Mouse (Mus musculus) cortical plate, adult 2 months (tissue): ENCODE measurements around the gene Macrod2. TPM values are rescaled to one million over a fixed set of nuclear protein-coding genes. Genes with fewer than 3 reads are reported as not detected.

Experiments used
- H3K27ac ChIP-seq: fragments of 200-500 bp; 2 replicates; pipeline ENCODE4 v1.5.1; 2012; ENCODE audit warnings: low read length, control low read depth, inconsistent platforms; ENCODE audit not compliant: insufficient read depth
- H3K4me1 ChIP-seq: fragments of 200-500 bp; 2 replicates; pipeline ENCODE4 v1.6.1; 2011; ENCODE audit warnings: low read length; ENCODE audit not compliant: control insufficient read depth, insufficient read depth
- H3K4me3 ChIP-seq: fragments of 200-500 bp; 2 replicates; pipeline ENCODE4 v1.5.1; 2011; ENCODE audit warnings: mild to moderate bottlenecking, low read length, control low read depth; ENCODE audit not compliant: insufficient read depth
- CTCF ChIP-seq: fragments of 200-500 bp; IDR thresholded peaks from 2 replicates; pipeline ENCODE4 v1.5.1; 2011; ENCODE audit warnings: mild to moderate bottlenecking, control low read depth, low read length; ENCODE audit not compliant: insufficient read depth; ENCODE audit errors: extremely low read depth
- POLR2A ChIP-seq: fragments of 200-500 bp; IDR thresholded peaks from 2 replicates; pipeline ENCODE4 v1.6.1; 2011; ENCODE audit warnings: mild to moderate bottlenecking, low read length, control low read depth; ENCODE audit not compliant: insufficient read depth; ENCODE audit errors: extremely low read depth
- polyA plus RNA-seq: library from polyadenylated mRNA; depleted of rRNA; stranded (reverse); fragments of >200 nt; gene quantifications from 2 replicates; pipeline ENCODE4 v1.2.3, GENCODE M21; 2012; rRNA removed

Macrod2 gene
- polyA plus RNA-seq, 1 experiment: 20.3 TPM

GRCm38 (mm10) chr2:142399490-142399889 lies 2004.4 kb downstream of the Macrod2 start:
- Histone ChIP-seq H3K4me3 (no peak overlapping the region), H3K4me1 (peaks cover 3% of the 10 kb centered on the region), H3K27ac (no peak overlapping the region)
- TF ChIP-seq CTCF (no peak), POLR2A (no peak)

DNA sequence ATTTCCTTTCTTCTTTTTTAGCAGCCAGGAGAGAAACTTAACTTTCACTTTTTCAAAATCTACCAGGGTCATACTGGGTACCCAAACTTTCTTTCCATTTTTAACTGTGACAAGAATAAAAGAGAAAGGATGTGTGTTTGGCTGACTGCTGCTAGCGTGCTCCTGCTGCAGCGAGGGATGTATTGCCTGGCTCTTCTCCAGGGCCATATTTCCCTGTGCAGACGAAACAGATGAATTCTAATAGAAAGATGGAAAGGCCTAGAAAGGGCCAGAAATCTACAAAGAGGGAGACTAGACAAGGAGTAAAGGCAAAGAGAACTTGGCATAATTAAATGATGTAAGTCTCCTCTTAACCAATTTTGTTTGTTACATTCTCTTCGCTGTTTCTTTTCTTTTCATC lies 2005.7 kb downstream of the Macrod2 start:
- peaks cover 3% of the 10 kb centered on the region for H3K4me1 ChIP-seq
- TF ChIP-seq POLR2A (no peak), CTCF (no peak)
- H3K27ac ChIP-seq: no peak overlapping the region
- no peak overlapping the region for H3K4me3 ChIP-seq

GRCm38 (mm10) chr2:142401359-142401758 lies 2006.2 kb downstream of the Macrod2 start:
- Histone ChIP-seq H3K27ac (peak overlapping the region; percentile 32; the same call in 1 of the 2 replicates), H3K4me3 (no peak overlapping the region), H3K4me1 (peaks cover 3% of the 10 kb centered on the region)
- no peak for TF ChIP-seq CTCF
- no peak for TF ChIP-seq POLR2A

DNA sequence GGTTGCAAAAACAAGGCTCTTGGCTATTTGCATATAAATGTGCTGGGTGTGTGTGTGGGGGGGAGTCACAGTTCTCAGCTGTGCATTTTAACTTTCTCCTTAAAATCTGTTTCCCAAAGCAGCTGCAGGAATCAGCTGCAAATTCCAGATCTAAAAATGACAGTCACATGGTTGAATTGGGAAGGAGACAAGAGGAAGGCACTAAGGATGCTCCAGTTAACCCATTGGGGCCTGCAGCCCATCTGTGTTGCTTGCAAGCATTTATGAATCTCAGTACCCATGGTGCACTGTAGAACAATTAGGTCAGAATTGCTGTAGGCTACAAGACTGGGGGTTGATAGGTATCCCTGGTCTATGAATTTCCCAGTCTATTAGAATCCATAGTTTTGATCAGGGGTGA lies 2008.3 kb downstream of the Macrod2 start:
- no peak for TF ChIP-seq POLR2A
- TF ChIP-seq CTCF: no peak
- peaks cover 3% of the 10 kb centered on the region for H3K4me1 ChIP-seq
- no peak overlapping the region for H3K4me3 ChIP-seq
- 0 out of 2 replicates have a peak overlapping the region, but pooled peaks have one; percentile 4 for H3K27ac ChIP-seq

- Histone ChIP-seq H3K27ac (no peak overlapping the region), H3K4me1 (peaks cover 3% of the 10 kb centered on the region)
Observed at GRCm38 (mm10) chr2:142404321-142404720, 2009.2 kb downstream of the Macrod2 start.

DNA sequence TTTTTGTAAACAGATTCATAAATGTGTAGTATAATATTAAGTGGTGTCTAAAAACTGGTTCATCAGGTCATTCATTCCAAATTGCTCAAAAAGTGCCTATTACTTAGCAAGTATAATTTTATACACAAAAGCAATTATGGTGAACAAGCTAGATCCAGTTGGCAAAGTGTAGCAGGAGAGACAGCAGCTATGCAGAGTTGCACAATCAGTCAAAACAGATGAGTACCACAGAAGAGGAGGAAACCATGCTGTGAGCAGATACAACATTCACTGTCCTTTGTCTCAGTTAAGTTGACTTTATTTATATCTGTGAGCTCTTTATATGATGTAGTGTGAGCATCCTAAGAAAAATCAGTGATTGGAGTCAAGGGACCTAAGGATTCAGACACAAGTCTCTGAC lies 2012.2 kb downstream of the Macrod2 start:
- H3K4me3 ChIP-seq: no peak overlapping the region
- H3K27ac ChIP-seq: no peak overlapping the region
- no peak for TF ChIP-seq POLR2A
- no peak for TF ChIP-seq CTCF
- peaks cover 3% of the 10 kb centered on the region for H3K4me1 ChIP-seq

More at GRCm38 (mm10) chr2:142404321-142404720, 2009.2 kb downstream of the Macrod2 start:
- TF ChIP-seq POLR2A (no peak), CTCF (no peak)
- no peak overlapping the region for H3K4me3 ChIP-seq

DNA sequence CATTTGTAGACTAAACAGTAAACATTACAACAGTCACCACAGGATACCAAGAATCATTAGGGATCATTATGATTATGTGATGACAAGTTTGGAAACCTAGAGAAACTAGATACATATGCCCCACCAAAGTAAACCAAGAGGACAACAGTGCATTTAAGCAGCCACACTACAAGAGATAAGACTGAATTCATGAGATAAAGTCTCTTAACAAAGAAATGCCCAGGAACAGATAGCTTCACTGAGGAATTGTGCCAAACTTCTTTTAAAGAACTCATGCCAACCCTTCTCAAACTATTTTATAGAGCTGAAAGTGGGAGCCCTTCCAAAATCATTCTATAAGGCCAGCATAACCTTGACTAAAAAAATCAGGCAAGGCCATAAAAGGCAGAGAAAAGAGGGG lies 2015.0 kb downstream of the Macrod2 start:
- no peak for TF ChIP-seq CTCF
- no peak for TF ChIP-seq POLR2A

GRCm38 (mm10) chr2:142433126-142433525 lies 2038.0 kb downstream of the Macrod2 start:
- Histone ChIP-seq H3K4me1 (no peaks in the 10 kb centered on the region; the same call in 1 of the 2 replicates), H3K4me3 (no peak overlapping the region), H3K27ac (no peak overlapping the region)
- TF ChIP-seq POLR2A (no peak), CTCF (no peak)

More for the DNA sequence above, 2015.0 kb downstream of the Macrod2 start:
- Histone ChIP-seq H3K4me1 (no peaks in the 10 kb centered on the region), H3K27ac (no peak overlapping the region), H3K4me3 (no peak overlapping the region)

DNA sequence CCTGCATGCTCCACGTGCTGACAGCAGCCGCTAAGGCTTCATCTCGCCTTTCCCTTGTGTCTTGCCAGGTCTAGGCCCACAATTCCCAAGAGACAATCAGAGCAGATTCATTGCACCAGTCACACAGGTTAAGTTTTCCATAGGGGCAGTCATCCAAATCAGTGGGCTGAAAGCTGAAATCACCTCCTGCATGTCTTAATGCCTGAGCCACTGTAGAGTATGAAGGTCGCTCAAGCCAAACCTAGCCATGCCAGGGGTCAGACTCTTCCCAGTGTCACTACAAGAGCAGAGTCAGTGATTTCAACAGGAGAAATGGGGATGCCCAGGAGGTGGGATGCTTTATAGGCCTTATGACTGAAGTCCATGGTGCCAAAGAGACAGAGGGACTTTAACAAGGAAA lies 2039.6 kb downstream of the Macrod2 start:
- Histone ChIP-seq H3K4me3 (no peak overlapping the region), H3K4me1 (no peaks in the 10 kb centered on the region), H3K27ac (no peak overlapping the region)
- no peak for TF ChIP-seq CTCF
- TF ChIP-seq POLR2A: no peak

GRCm38 (mm10) chr2:142437606-142438461 lies 2042.7 kb downstream of the Macrod2 start:
- Histone ChIP-seq H3K4me3 (no peak overlapping the region), H3K4me1 (no peaks in the 10 kb centered on the region), H3K27ac (no peak overlapping the region)
- TF ChIP-seq CTCF: no peak
- no peak for TF ChIP-seq POLR2A

Other genes starting within 250 kb of the Macrod2 start
- gene Gm17374, start 243.3 kb upstream of the Macrod2 start, polyA plus RNA-seq: not detected in 2 replicates
- gene Esf1, start 224.7 kb upstream of the Macrod2 start, polyA plus RNA-seq: 12.6 and 13.0 TPM in 2 replicates
- 37.3 and 39.7 TPM in 2 replicates for gene Ndufaf5, start 224.7 kb upstream of the Macrod2 start, polyA plus RNA-seq
- not detected in 2 replicates for gene Sel1l2, start 5.6 kb upstream of the Macrod2 start, polyA plus RNA-seq